In genomic region chr14:37104747-37105146, GRCm38 (mm10) we compare ENCODE assay signal across 11 mouse cellular contexts. TPM values are rescaled to one million over a fixed set of nuclear protein-coding genes. Genes with fewer than 3 reads are reported as not detected.
DNase-seq lines count a peak whose midpoint lies in the region; ATAC-seq and TF ChIP-seq lines count a peak whose summit lies in the region.
"Had no signal": no experiment of that assay in that cellular context is flagged by ENCODE, and none has a peak within 500 bp of the region (broad histone marks: within the 10 kb centered on the region; RNA-seq: fewer than 3 reads in every experiment).

No protein-coding gene starts in this region.

- no peaks in the 10 kb centered on the region for H3K27me3 ChIP-seq in intestine, embryonic 16.5 days (replicated peaks; ENCODE audit: control insufficient read depth, insufficient read depth, low read length)
- H3K27me3 ChIP-seq in intestine, embryonic 15.5 days (replicated peaks): no peaks in the 10 kb centered on the region
- H3K27me3 ChIP-seq: hindbrain, embryonic 15.5 days; limb, embryonic 12.5 days had no signal

- no peak overlapping the region for H3K27ac ChIP-seq in intestine, embryonic 16.5 days (ENCODE audit: low read length)
- no peak overlapping the region for H3K27ac ChIP-seq in intestine, embryonic 15.5 days
- no peak overlapping the region for H3K27ac ChIP-seq in left cerebral cortex, adult 2 months
- H3K27ac ChIP-seq: hindbrain, embryonic 15.5 days; limb, embryonic 12.5 days had no signal

- DNase-seq in adipocyte (ENCODE audit: low spot score): peak; percentile 84
- DNase-seq in heart, adult 9 months (ENCODE audit: low spot score in 2 of 2): peak; percentile 8 to 15
- peak; percentile 75 for DNase-seq in kidney, postnatal 14 days
- DNase-seq in left cerebral cortex, adult 2 months (ENCODE audit: extremely low spot score in 1 of 2, low spot score in 2 of 2): no peak
- no peak for DNase-seq in embryo, embryonic 10.5 days (ENCODE audit: low spot score)
- DNase-seq in embryo, embryonic 11 days: no peak

- H3K9me3 ChIP-seq in intestine, embryonic 16.5 days (ENCODE audit: control insufficient read depth, low read length): no peaks in the 10 kb centered on the region
- H3K9me3 ChIP-seq in intestine, embryonic 15.5 days: no peaks in the 10 kb centered on the region
- H3K9me3 ChIP-seq: hindbrain, embryonic 15.5 days; limb, embryonic 12.5 days had no signal

- H3K4me2 ChIP-seq in intestine, embryonic 16.5 days (ENCODE audit: low read depth, low read length): no peak overlapping the region
- no peak overlapping the region for H3K4me2 ChIP-seq in intestine, embryonic 15.5 days (replicated peaks)
- H3K4me2 ChIP-seq: hindbrain, embryonic 15.5 days; limb, embryonic 12.5 days had no signal

- no peak overlapping the region for H3K9ac ChIP-seq in intestine, embryonic 16.5 days (ENCODE audit: low read depth, low read length)
- H3K9ac ChIP-seq in intestine, embryonic 15.5 days: no peak overlapping the region
- H3K9ac ChIP-seq: hindbrain, embryonic 15.5 days; limb, embryonic 12.5 days had no signal

- 49% methylated on average over 5 of the region's 5 CpGs for WGBS in intestine, embryonic 16.5 days
- WGBS in intestine, embryonic 15.5 days: 45% methylated on average over 5 of the region's 5 CpGs

- H3K36me3 ChIP-seq in intestine, embryonic 16.5 days (ENCODE audit: control insufficient read depth, insufficient read depth, low read length): no peaks in the 10 kb centered on the region
- H3K36me3 ChIP-seq in intestine, embryonic 15.5 days: no peaks in the 10 kb centered on the region
- H3K36me3 ChIP-seq: hindbrain, embryonic 15.5 days; limb, embryonic 12.5 days had no signal

- peak; percentile 27; the same call in 1 of the 2 replicates for ATAC-seq in intestine, embryonic 16.5 days
- no peak for ATAC-seq in intestine, embryonic 15.5 days

- no peak overlapping the region for H3K4me3 ChIP-seq in intestine, embryonic 16.5 days (ENCODE audit: low read length)
- no peak overlapping the region for H3K4me3 ChIP-seq in intestine, embryonic 15.5 days (replicated peaks)
- H3K4me3 ChIP-seq in left cerebral cortex, adult 2 months: no peak overlapping the region
- H3K4me3 ChIP-seq: hindbrain, embryonic 15.5 days; limb, embryonic 12.5 days had no signal

- intact Hi-C loops in left cerebral cortex, adult 2 months (cut with DNase I): loop anchor here (5.0 kb wide), 1 partner anchor 237 kb away; no protein-coding TSS in a partner anchor

- TF ChIP-seq CTCF in left cerebral cortex, adult 2 months (IDR thresholded peaks at IDR 0.05): no peak

- H3K4me1 ChIP-seq in intestine, embryonic 16.5 days (ENCODE audit: control insufficient read depth, insufficient read depth, low read length): peaks cover 4% of the 10 kb centered on the region; the same call in 1 of the 2 replicates
- no peaks in the 10 kb centered on the region for H3K4me1 ChIP-seq in intestine, embryonic 15.5 days (replicated peaks)

RNA-seq across cellular contexts. Expression of gene Cdhr1, which starts 6.6 kb away (rescaled TPM):
- 0.22 and 0.39 TPM in 2 replicates for polyA plus RNA-seq in intestine, embryonic 16.5 days (2015; fragmentation: Nextera tagmentation; extraction: Ambion mirVana)
- 0.29 and 0.34 TPM in 2 replicates for polyA plus RNA-seq in intestine, embryonic 15.5 days (2015; fragmentation: Nextera tagmentation; extraction: Ambion mirVana)
- 10 to 100 TPM; 11.2 to 14.1 TPM for total RNA-seq in left cerebral cortex, adult 2 months (2021)

RNA-seq across cellular contexts. Expression of gene 2610528A11Rik, which starts 9.1 kb away (rescaled TPM):
- polyA plus RNA-seq in intestine, embryonic 16.5 days (2015; fragmentation: Nextera tagmentation; extraction: Ambion mirVana): 77.3 and 81.4 TPM in 2 replicates
- 59.3 and 59.7 TPM in 2 replicates for polyA plus RNA-seq in intestine, embryonic 15.5 days (2015; fragmentation: Nextera tagmentation; extraction: Ambion mirVana)
- under 1 TPM in 1 of 2 experiments, not detected in 1; 0.70 TPM for total RNA-seq in left cerebral cortex, adult 2 months (2021)
- polyA plus RNA-seq: neural tube, embryonic 14.5 days had no signal

RNA-seq across cellular contexts. Expression of gene Ghitm, which starts 30.3 kb away (rescaled TPM):
- 332 and 334 TPM in 2 replicates for polyA plus RNA-seq in intestine, embryonic 16.5 days (2015; fragmentation: Nextera tagmentation; extraction: Ambion mirVana)
- 300 and 309 TPM in 2 replicates for polyA plus RNA-seq in intestine, embryonic 15.5 days (2015; fragmentation: Nextera tagmentation; extraction: Ambion mirVana)
- 100 to 1,000 TPM; 425 to 441 TPM for total RNA-seq in left cerebral cortex, adult 2 months (2021)

RNA-seq across cellular contexts. Expression of gene Lrit2, which starts 37.0 kb away (rescaled TPM):
- polyA plus RNA-seq in intestine, embryonic 16.5 days (2015; fragmentation: Nextera tagmentation; extraction: Ambion mirVana): not detected in 2 replicates
- not detected in 2 replicates for polyA plus RNA-seq in intestine, embryonic 15.5 days (2015; fragmentation: Nextera tagmentation; extraction: Ambion mirVana)
- not detected for total RNA-seq in left cerebral cortex, adult 2 months (2021)
- polyA plus RNA-seq: hindbrain, embryonic 15.5 days; limb, embryonic 12.5 days; neural tube, embryonic 14.5 days had no signal

RNA-seq across cellular contexts. Expression of gene Lrit1, which starts 50.1 kb away (rescaled TPM):
- polyA plus RNA-seq in intestine, embryonic 16.5 days (2015; fragmentation: Nextera tagmentation; extraction: Ambion mirVana): not detected in 2 replicates
- polyA plus RNA-seq in intestine, embryonic 15.5 days (2015; fragmentation: Nextera tagmentation; extraction: Ambion mirVana): not detected in 2 replicates
- not detected for total RNA-seq in left cerebral cortex, adult 2 months (2021)
- polyA plus RNA-seq: hindbrain, embryonic 15.5 days; limb, embryonic 12.5 days; neural tube, embryonic 14.5 days had no signal

Comparison
In these comparisons a context has a peak if more than half of its experiments do, and no peak if none do; other contexts are left out.
1. DNase-seq: peak in adipocyte (single experiment), heart, adult 9 months (2 of 2) and kidney, postnatal 14 days (single experiment); none in left cerebral cortex, adult 2 months (0 of 2), embryo, embryonic 10.5 days (single experiment) and embryo, embryonic 11 days (single experiment).